Mouse (Mus musculus): Measurements from ENCODE around the gene Glis1.
A peak's percentile ranks its signal among the peaks of the same experiment; 100 is the strongest.

Gene Glis1

DNA sequence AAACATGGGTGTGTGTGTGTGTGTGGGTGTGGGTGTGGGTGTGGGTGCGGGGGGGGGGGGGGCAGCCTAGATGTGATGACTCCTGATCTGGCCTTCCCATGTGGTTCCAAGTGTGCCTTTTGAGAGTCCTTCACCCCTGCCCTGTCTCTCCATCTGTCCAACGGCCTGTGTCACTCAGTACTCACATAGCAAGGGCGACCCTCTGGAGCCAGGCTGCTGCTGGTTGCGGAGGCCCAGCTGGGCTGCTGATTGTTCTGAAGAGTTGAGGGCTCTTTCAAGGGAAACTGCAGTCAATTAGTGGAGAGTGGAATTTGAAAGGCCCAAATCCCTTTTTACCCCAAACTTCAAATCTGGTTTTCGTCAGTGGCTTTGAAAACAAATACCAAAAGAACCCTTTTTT lies 86.4 kb downstream of the Glis1 start:
- DNase-seq, result no peak

- no peak for DNase-seq
Measured at GRCm38 (mm10) chr4:107523607-107524151, 89.3 kb downstream of the Glis1 start.

DNA sequence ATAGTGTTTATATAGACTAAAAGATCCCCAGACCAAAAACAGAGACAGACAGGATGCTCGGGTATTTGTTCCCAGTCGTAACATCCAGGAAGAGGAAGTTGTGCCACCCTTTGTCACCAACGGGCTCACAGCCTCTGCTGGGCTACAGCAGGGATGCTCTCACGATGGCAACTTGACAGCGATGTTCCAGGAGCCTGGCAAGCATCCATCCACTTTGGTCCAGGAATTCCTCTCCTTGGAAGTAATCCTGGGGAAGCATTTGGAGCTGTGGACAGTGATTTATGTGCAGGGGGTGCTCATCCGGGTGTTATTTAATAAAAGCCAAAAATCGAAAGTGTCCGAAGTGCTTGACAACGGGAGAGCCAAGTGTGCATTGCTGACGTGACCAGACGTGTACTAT lies 100.7 kb downstream of the Glis1 start:
- DNase-seq, result peak; percentile 10

DNA sequence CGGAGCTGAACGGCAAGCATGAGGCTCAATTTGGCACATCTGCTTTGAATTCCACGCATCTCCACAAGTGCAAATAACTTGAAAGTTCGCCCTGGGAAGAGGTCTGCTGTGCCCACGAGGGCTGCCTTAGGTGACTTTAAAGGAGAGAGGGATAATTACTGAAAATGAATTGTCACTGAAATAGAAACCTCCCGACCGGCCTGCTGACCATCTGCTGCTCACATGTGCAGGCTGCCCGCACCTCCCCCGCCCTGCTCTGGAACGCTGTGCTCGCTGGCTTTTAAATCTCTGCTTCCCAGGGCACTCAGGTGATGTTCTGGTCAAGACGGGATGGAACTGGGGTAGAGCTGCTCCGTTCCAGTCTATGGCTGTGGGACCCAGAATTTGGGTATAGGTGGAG lies 103.7 kb downstream of the Glis1 start:
- peak; percentile 36 for DNase-seq

DNA sequence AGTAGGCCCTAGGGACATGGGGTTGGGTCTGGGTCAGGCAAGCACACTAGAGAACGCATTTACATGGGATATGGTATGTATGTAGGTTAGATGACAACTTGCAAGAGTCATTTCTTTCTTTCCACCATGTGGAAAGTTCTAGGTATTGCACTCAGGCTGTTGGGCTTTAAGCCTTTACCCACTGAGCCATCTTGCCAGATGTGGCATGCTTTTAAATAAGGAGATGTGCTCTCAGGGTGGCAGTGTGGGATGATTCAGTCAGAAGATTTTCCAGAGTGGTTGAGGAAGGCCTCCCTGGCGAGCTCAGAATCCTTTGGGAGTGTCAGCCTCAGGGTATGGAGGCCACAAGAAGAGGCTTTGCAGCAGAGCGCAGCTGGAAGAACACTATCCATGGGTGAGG lies 104.2 kb downstream of the Glis1 start:
- DNase-seq, result no peak

DNA sequence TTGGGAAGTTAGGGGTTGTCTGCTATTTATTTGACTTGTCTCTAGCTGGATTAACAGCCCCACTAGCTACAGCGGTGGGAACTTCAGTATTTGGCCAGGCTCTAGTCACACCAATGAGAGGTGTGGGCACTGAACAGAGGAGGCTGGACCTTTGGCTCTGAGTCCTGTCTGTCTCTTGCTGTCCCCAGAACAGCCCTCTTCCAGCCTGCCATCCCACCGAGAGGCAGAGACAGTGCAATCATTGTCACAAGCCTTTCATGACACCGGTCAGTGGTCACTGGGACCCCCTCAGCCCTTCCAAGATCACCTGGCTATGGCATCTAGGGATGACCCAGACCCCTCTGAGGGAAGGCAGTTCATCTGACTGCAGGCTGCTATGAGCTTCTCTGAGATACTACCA lies 104.6 kb downstream of the Glis1 start:
- no peak for DNase-seq

- no peak for DNase-seq
Measured at GRCm38 (mm10) chr4:107541821-107542220, 107.4 kb downstream of the Glis1 start.

- DNase-seq, result no peak
Measured at GRCm38 (mm10) chr4:107544843-107545242, 110.5 kb downstream of the Glis1 start.

DNA sequence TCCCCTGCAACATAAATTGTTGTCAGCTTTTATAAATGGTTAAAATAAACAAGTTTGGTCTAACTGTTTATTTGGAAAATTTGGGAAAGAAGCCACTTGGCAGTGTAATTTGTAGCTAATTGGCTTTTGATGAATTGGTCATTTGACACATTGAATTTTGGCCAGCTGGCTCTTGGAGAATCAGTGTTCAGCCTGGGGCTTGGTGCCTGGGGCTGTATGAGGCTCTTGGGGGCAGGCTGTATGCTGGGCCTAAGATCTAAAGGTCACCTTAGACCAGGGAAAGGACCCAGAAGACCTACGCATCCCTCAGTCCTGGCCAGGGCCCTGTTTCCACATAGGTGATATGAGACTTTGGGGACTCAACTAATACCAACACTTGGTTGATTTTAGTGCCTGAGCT lies 111.3 kb downstream of the Glis1 start:
- no peak for DNase-seq

DNA sequence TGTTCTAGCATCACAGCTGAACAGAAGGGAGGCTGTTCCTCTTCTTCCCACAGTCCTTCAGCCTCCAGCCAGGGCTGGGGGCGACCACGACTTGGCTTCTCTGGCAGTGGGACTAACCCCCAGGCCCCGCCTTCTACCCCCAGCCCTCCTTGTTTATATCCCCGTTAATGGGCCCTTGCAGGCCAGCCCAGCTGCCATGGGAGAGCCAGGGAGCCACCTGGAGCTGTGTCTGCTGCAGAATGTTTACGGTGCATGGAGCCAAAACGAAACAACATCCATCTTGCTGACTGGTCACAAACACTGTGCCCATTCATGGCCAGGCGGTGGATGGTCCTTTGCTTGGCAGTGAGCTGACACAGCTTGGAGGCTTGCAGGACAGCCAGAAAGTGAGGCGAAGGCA lies 112.1 kb downstream of the Glis1 start:
- DNase-seq, result no peak

GRCm38 (mm10) chr4:107550096-107550495 lies 115.7 kb downstream of the Glis1 start:
- DNase-seq, result no peak

DNA sequence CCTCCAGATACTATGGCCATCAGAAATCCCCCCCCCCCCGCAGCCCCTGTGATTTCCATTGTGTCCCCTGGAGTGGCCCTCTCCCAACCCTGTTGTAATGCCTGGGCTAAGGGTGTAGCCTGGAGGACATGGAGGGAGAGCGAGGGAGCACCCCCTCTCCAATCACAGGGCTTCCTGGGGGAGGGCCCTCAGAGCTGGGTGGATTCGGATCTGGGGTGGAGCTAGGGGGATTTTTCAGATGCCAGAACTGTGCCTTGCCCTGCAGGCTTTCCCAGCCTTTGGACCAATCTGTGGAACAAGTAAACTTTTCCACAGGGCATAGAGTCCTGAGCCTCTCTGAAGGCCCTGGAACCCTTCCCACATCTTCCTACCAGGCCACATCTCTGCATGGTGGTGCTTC lies 116.2 kb downstream of the Glis1 start:
- no peak for DNase-seq

DNA sequence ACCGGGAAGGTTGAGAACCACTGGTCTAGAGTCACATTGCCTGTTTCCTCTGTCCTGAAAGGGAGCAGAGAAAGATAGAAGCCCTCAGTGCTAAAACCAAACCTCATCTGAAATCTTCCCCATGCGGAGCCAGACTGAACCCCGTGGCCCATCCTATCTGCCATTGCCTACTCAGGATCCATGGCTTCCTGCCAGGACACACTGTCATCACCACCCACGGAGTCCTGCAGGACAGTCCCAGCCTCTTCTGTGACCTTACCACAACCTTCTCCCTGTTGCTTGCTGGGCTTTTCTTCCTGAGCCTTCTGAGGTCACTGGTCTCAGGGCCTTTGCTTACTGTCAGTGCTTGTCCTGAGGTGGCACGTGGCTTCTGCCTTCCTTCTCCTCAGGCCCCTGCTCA lies 118.3 kb downstream of the Glis1 start:
- no peak for DNase-seq

- no peak for DNase-seq
Measured at GRCm38 (mm10) chr4:107553774-107554173, 119.4 kb downstream of the Glis1 start.

- DNase-seq, result no peak
Measured at GRCm38 (mm10) chr4:107558801-107559200, 124.4 kb downstream of the Glis1 start.

DNA sequence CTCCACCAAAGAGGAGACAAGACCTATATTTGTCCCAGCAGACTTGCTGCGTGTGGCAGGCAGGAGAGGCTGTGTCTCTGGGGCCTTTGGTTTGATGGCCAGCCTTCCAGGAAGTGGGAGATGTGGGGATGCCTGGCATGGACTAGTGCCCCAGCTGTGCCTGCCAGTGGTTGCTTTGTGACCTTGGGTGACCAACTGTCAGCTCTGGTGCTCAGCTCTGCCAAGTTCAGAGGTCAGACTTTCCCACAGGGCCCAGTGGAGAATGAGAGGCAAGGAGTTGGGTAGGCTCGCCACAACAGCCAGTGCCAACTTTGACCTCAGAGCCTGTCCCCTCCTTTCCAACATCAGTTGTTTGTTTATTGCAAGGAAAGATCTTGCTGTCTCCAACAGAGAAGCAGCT lies 126.7 kb downstream of the Glis1 start:
- no peak for DNase-seq

GRCm38 (mm10) chr4:107568159-107568558 lies 133.8 kb downstream of the Glis1 start:
- DNase-seq, result no peak

GRCm38 (mm10) chr4:107568881-107569443 lies 134.6 kb downstream of the Glis1 start:
- DNase-seq, result no peak

DNA sequence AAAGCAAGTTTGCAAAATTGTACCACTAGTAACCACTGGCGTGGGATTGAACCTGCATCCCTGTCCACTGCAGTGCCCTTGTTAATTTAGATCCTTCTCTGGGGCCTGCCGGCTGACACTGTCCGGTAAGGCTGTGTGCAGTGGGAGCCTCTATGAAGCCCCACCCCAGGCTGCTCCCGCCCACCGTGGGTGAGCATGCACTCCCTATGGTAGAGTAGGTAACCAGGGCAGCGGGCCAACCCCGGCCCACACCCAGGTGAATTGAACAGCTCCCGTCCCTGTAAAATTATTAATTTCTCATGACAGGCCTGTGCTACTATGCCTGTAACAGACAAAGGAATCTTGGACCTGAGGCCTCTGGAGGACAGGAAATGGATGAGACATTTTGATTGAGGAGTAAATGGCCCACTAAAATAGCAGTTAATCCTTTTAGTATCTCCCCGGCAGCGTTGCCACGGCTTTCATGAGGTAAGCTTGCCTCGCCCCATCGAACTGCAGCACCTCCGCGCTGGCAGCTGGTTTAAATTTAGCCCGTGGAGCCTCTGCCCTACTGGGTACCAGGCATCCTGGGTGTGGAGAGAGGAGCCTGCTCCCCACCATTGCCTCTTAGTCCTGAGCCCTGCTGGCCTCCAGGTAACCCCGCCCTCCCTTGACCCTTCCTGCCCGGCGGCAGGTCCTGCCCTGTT lies 136.1 kb downstream of the Glis1 start:
- DNase-seq, result no peak

DNA sequence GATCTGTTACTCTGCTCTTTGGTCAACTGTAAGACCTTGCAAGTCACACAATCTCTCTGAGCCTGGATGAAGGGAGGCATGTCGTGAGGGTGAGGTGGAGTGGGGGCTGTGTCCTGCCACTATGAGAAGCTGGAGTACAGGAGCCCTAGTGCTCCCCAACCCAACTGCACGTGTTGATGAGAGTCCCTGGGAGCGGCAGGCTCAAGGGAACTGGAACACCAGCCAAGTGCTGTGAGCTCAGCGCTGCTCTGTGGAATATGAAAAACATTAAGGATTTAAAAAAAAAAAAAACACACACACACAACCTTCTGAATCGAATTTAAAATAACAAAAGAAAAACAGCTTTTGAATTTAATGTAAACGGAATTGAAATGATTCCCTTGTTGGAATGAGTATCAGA lies 141.4 kb downstream of the Glis1 start:
- no peak for DNase-seq

- DNase-seq, result no peak
Measured at GRCm38 (mm10) chr4:107576742-107577141, 142.4 kb downstream of the Glis1 start.

DNA sequence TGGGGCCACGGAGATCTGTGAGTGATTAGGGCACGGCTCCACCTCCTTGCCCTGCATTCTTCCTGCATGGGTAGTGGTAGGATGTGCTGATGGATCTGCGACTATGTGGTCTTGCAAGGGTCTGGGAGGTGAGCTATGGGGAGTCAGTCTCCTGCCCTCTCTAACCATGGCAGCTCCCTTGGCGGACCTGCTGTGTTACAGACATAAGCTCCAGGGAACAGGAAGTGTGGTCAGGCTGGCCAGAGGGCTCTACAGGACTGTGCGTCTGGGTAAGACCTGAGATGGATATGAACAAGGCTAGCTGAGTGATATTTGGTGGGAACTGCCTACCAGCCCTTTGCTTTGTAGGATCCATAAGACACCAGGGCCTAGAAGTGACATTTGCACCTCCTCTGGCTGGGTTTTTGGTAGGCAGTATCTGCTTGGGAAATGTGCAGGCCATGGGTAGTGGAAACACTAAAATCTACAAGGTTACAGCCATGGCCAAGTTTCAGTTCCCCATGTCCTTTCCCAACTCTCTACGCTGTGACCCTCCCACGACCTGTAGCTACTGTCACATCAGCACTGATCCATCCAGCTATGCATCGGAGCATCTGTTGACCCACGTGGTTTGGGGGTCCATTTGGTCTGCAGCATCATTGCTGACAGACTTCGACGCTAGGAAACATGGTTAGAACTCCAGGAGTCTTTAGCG lies 142.9 kb downstream of the Glis1 start:
- DNase-seq, result no peak

DNA sequence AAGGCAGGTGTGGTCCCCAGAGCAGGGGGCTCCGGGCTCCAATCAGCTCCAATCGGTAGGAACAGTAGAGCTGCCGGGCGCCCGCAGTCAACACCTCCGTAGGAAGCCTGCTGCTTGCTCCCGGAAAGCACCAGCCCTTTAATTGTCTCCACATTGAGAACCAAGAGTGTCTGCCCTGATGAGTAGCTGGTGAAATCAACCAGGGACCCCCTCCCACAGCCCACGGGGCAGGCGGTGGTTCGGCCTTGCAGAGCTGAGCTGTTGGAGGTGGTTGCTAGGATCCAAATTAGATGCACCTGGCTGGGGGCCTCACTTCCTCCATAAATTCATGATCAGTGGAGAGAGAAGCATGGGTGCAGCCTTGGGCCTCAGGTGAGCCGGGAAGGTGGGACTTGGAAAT lies 146.5 kb downstream of the Glis1 start:
- no peak for DNase-seq

- no peak for DNase-seq
Measured at GRCm38 (mm10) chr4:107586391-107586790, 152.0 kb downstream of the Glis1 start.

All from cerebellum, adult 8-10 months (tissue).